Mouse (Mus musculus) bone marrow macrophage, adult 2 months (primary cell): Measurements from ENCODE around the gene Rpp25. TPM values are rescaled to one million over a fixed set of nuclear protein-coding genes. Genes with fewer than 3 reads are reported as not detected.

ENCODE experiments used
- H3K27ac ChIP-seq: 2 replicates; pipeline ENCODE4 v1.5.1; 2012; ENCODE audit warnings: low read depth, low read length; ENCODE audit not compliant: insufficient read depth
- H3K4me1 ChIP-seq: 2 replicates; pipeline ENCODE4 v1.6.1; 2012; ENCODE audit warnings: low read length; ENCODE audit not compliant: control insufficient read depth, insufficient read depth
- H3K4me3 ChIP-seq: 2 replicates; pipeline ENCODE4 v1.5.1; 2012; ENCODE audit warnings: mild to moderate bottlenecking, low read length, moderate library complexity; ENCODE audit not compliant: insufficient read depth
- CTCF ChIP-seq: IDR thresholded peaks from 2 replicates; pipeline ENCODE4 v1.5.1; 2012; ENCODE audit warnings: low read depth, mild to moderate bottlenecking, low read length, moderate library complexity
- POLR2A ChIP-seq: IDR thresholded peaks from 2 replicates; pipeline ENCODE4 v1.6.1; 2012; ENCODE audit warnings: mild to moderate bottlenecking, low read depth, low read length, borderline replicate concordance
- polyA plus RNA-seq: library from polyadenylated mRNA; stranded (reverse); fragments of >200 nt; gene quantifications from 2 replicates; pipeline ENCODE4 v1.2.4, GENCODE M21; 2012; ENCODE audit not compliant: missing spikeins, insufficient read depth, insufficient read length

Gene Rpp25
- polyA plus RNA-seq, 1 experiment = not detected

DNA sequence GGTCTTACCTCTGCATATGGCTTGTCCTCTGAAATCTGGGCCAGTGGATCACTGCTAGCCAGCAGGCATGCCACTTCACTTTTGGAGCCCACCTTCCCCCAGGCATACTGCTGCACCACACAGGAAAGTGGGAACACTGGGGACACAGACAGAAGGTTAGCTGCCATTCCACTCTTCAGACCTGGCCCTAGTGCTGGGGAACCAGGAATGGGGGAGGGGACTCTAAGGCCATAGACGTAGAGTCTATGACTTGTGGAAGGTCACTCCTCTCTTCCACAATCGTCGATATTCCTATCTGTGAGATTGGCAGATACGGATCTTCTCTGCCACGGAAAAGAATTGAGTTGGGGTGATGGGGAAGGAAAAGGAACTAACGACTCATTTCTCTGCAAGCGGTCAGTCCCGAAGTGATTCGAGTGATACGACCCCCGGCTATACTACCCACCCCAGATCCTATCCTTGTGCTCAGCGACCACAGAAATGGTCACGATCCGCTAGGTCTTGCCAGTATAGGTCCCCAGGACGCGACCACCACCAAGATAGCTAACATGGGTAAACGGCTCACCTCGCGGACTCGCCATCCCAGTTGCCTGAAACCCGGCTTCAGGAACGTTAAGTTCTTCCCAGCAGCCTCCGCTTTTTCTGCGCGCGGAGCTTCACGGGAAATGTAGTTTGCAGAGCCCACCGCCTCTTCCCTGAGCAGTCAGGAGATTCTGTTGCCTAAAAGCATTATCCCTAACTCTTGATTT lies 48.5 kb downstream of the Rpp25 start, which contains the start of gene Mpi:
Mpi (minus strand) TSS at position 625 of the 749 bp plus-strand sequence.
- no peak within 1 kb of the TSS for H3K27ac ChIP-seq

DNA sequence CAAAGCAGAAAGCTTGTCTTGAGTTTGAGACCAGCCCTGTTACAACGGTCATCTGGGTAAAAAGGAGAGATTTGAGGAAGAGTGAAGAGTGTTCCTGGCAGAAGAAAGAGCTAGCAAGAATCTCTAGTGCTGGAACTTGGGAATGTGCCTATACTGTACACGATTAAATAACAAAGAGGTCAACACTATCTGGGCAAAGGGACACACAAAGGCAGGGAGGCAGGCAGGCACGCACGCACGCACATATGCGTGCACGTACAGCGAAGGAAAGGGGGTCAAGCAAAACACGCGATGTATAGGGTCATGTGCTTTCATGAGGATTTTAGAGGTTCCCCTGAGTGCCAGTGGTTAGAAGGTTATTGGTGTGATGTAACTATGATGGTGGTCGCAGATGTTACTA lies 49.3 kb downstream of the Rpp25 start:
- TF ChIP-seq CTCF (no peak), POLR2A (no peak)

More for the DNA sequence above, 48.5 kb downstream of the Rpp25 start, which contains the start of gene Mpi:
- no peak for TF ChIP-seq CTCF
- TF ChIP-seq POLR2A = no peak
- peaks cover 20% of the 10 kb centered on the region for H3K4me1 ChIP-seq
- peak within 1 kb of the TSS; percentile 82 for H3K4me3 ChIP-seq

DNA sequence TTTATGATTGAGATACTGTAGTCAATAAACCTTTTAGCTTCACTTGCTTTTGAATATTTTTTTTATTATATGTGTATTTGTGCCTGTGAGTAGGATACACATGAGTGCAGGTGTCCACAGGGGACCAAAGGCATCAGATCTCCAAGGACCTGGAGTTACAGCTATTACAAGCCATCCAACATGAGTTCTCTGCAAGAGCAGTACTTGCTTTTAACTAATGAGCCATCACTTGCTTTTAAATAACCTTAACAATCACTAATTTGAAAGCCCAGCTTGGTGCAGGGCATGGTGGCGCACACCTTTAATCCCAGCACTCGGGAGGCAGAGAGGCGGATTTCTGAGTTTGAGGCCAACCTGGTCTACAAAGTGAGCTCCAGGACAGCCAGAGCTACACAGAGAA lies 50.9 kb downstream of the Rpp25 start:
- H3K27ac ChIP-seq = no peak overlapping the region
- TF ChIP-seq POLR2A (no peak), CTCF (no peak)
- no peak overlapping the region for H3K4me3 ChIP-seq
- H3K4me1 ChIP-seq = peaks cover 39% of the 10 kb centered on the region

More for the DNA sequence above, 49.3 kb downstream of the Rpp25 start:
- H3K4me3 ChIP-seq = no peak overlapping the region
- H3K4me1 ChIP-seq = peaks cover 26% of the 10 kb centered on the region
- H3K27ac ChIP-seq = no peak overlapping the region

Other genes starting within 250 kb of the Rpp25 start
- 16.3 and 17.5 TPM in 2 replicates for gene 1700017B05Rik, start 241.4 kb upstream of the Rpp25 start, polyA plus RNA-seq
- 28.6 and 29.5 TPM in 2 replicates for gene Ppcdc, start 63.9 kb upstream of the Rpp25 start, polyA plus RNA-seq
- 72.1 and 72.5 TPM in 2 replicates for gene Scamp5, start 36.0 kb upstream of the Rpp25 start, polyA plus RNA-seq
- gene Cox5a, start 17.2 kb downstream of the Rpp25 start, polyA plus RNA-seq = 346 and 384 TPM in 2 replicates
- gene Fam219b, start 33.5 kb downstream of the Rpp25 start, polyA plus RNA-seq = 15.5 and 18.4 TPM in 2 replicates
- 17.8 and 19.7 TPM in 2 replicates for gene Mpi, start 48.7 kb downstream of the Rpp25 start, polyA plus RNA-seq
- 144 and 147 TPM in 2 replicates for gene Scamp2, start 56.9 kb downstream of the Rpp25 start, polyA plus RNA-seq
- gene Ulk3, start 85.4 kb downstream of the Rpp25 start, polyA plus RNA-seq = 17.2 and 23.0 TPM in 2 replicates
- not detected in 2 replicates for gene Cplx3, start 102.3 kb downstream of the Rpp25 start, polyA plus RNA-seq
- gene Lman1l, start 116.7 kb downstream of the Rpp25 start, polyA plus RNA-seq = not detected in 2 replicates
- 125 and 126 TPM in 2 replicates for gene Csk, start 149.6 kb downstream of the Rpp25 start, polyA plus RNA-seq
- not detected in 2 replicates for gene Cyp1a2, start 179.7 kb downstream of the Rpp25 start, polyA plus RNA-seq
- not detected in 2 replicates for gene Cyp1a1, start 183.9 kb downstream of the Rpp25 start, polyA plus RNA-seq
- 12.8 and 13.0 TPM in 2 replicates for gene Edc3, start 204.5 kb downstream of the Rpp25 start, polyA plus RNA-seq